In the genomic region with DNA sequence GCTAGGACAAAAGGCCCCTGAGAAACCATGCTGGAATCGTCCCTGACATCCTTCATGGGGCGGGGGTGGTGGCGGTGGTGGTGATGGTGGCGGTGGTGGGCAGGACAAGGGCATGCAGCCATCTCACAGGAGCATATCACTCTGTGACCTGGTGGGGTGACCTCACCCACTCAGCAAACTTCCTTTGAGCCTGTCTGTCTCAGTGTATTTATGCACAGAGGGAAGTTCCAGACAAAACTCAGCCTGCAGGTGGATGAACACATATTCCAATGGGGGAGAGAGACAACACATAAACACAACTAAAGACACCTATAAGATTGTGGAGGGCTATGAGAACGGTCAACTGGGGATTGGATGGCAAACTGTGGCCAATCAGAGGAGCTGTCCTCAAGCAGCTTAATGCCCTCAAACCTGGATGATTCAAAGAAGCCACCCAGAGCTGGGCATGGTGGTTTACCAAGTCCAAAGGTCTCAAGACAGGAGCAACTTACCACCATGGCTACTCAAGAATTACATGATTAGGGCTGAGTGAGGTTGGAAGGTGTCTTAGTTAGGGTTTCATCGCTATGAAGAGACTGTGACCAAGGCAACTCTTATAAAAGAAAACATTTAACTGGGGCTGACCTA, we compare ENCODE assay signal across 21 mouse cellular contexts. TPM values are rescaled to one million over a fixed set of nuclear protein-coding genes. Genes with fewer than 3 reads are reported as not detected.
A peak's percentile ranks its signal among the peaks of the same experiment; 100 is the strongest.
DNase-seq lines count a peak whose midpoint lies in the region; ATAC-seq and TF ChIP-seq lines count a peak whose summit lies in the region.
"Had no signal": no experiment of that assay in that cellular context is flagged by ENCODE, and none has a peak within 500 bp of the region (broad histone marks: within the 10 kb centered on the region; RNA-seq: fewer than 3 reads in every experiment).

No protein-coding gene starts in this region.

- 76% methylated on average over 6 of the region's 6 CpGs for WGBS in kidney, embryonic 16.5 days
- 63% methylated on average over 6 of the region's 6 CpGs for WGBS in bone marrow, adult 2 months
- 72% methylated on average over 6 of the region's 6 CpGs for WGBS in liver, postnatal 0 days (ENCODE audit: insufficient replicate concordance)

- no peaks in the 10 kb centered on the region for H3K9me3 ChIP-seq in kidney, embryonic 16.5 days (ENCODE audit: low read length)
- no peaks in the 10 kb centered on the region for H3K9me3 ChIP-seq in megakaryocyte, embryonic 14.5 days
- no peaks in the 10 kb centered on the region for H3K9me3 ChIP-seq in liver, postnatal 0 days (ENCODE audit: low read length)
- H3K9me3 ChIP-seq: embryonic facial prominence, embryonic 15.5 days; G1E; heart, embryonic 13.5 days; limb, embryonic 15.5 days; neural tube, embryonic 13.5 days had no signal

- no peak for ATAC-seq in kidney, embryonic 16.5 days (ENCODE audit: low FRiP score, low TSS enrichment)
- no peak for ATAC-seq in megakaryocyte, adult 5-6 weeks (ENCODE audit: poor library complexity, severe bottlenecking)
- no peak for ATAC-seq in liver, postnatal 0 days
- ATAC-seq: hindbrain, embryonic 16.5 days had no signal

- H3K9ac ChIP-seq in kidney, embryonic 16.5 days (replicated peaks; ENCODE audit: low read length) = no peak overlapping the region
- no peak overlapping the region for H3K9ac ChIP-seq in liver, postnatal 0 days (replicated peaks)
- H3K9ac ChIP-seq: embryonic facial prominence, embryonic 15.5 days; heart, embryonic 13.5 days; limb, embryonic 15.5 days; neural tube, embryonic 13.5 days had no signal

- H3K4me1 ChIP-seq in kidney, embryonic 16.5 days (ENCODE audit: insufficient read depth, low read length) = no peaks in the 10 kb centered on the region
- H3K4me1 ChIP-seq in megakaryocyte, embryonic 14.5 days = peaks cover 90% of the 10 kb centered on the region
- H3K4me1 ChIP-seq in bone marrow, adult 2 months (ENCODE audit: control insufficient read depth, insufficient read depth, low read length) = peaks cover 20% of the 10 kb centered on the region
- peaks cover 58% of the 10 kb centered on the region for H3K4me1 ChIP-seq in liver, postnatal 0 days (ENCODE audit: insufficient read depth)
- H3K4me1 ChIP-seq: embryonic facial prominence, embryonic 15.5 days; neural tube, embryonic 13.5 days had no signal

- no peak overlapping the region for H3K27ac ChIP-seq in kidney, embryonic 16.5 days (ENCODE audit: low read length)
- H3K27ac ChIP-seq in bone marrow, adult 2 months (ENCODE audit: control insufficient read depth, insufficient read depth, low read depth, low read length, poor library complexity) = peak overlapping the region; percentile 81; the same call in 1 of the 2 replicates
- peak overlapping the region; percentile 96 for H3K27ac ChIP-seq in liver, postnatal 0 days (ENCODE audit: low read depth)
- H3K27ac ChIP-seq: embryonic facial prominence, embryonic 15.5 days; limb, embryonic 15.5 days; neural tube, embryonic 13.5 days had no signal

- H3K36me3 ChIP-seq in kidney, embryonic 16.5 days (ENCODE audit: insufficient read depth, low read length) = no peaks in the 10 kb centered on the region
- H3K36me3 ChIP-seq in megakaryocyte, embryonic 14.5 days (replicated peaks; ENCODE audit: low read length) = peaks cover 5% of the 10 kb centered on the region
- no peaks in the 10 kb centered on the region for H3K36me3 ChIP-seq in liver, postnatal 0 days (replicated peaks; ENCODE audit: insufficient read depth, low read length)
- H3K36me3 ChIP-seq: embryonic facial prominence, embryonic 15.5 days; G1E; heart, embryonic 13.5 days; limb, embryonic 15.5 days; neural tube, embryonic 13.5 days had no signal

- no peak for TF ChIP-seq EP300 in liver, postnatal 0 days (IDR thresholded peaks at IDR 0.05; ENCODE audit: low read depth)

- peak; percentile 63 for DNase-seq in kidney, adult 11 months
- no peak for DNase-seq in liver, postnatal 0 days
- DNase-seq in adrenal gland, postnatal 10 days = no peak
- DNase-seq in gastrocnemius, adult 8-10 months (ENCODE audit: low spot score in 2 of 2) = no peak
- DNase-seq: cerebellum, adult 11 months; cerebellum, postnatal 14 days; embryo, embryonic 11 days; heart, postnatal 4 days had no signal

- no peak overlapping the region for H3K4me3 ChIP-seq in kidney, embryonic 16.5 days (ENCODE audit: low read length)
- peak overlapping the region; percentile 82 for H3K4me3 ChIP-seq in megakaryocyte, embryonic 14.5 days (replicated peaks)
- H3K4me3 ChIP-seq in bone marrow, adult 2 months (replicated peaks; ENCODE audit: control insufficient read depth, low read depth, low read length) = no peak overlapping the region
- H3K4me3 ChIP-seq in liver, postnatal 0 days (ENCODE audit: low read depth, low read length) = no peak overlapping the region
- H3K4me3 ChIP-seq: embryonic facial prominence, embryonic 15.5 days; heart, embryonic 13.5 days; limb, embryonic 15.5 days; neural tube, embryonic 13.5 days had no signal

- no peak for TF ChIP-seq CTCF in bone marrow, adult 2 months (IDR thresholded peaks at IDR 0.05; ENCODE audit: control insufficient read depth, insufficient read depth, low read length)
- TF ChIP-seq CTCF in liver, postnatal 0 days (IDR thresholded peaks at IDR 0.05; ENCODE audit: low read depth) = no peak

- TF ChIP-seq POLR2A in bone marrow, adult 2 months (IDR thresholded peaks at IDR 0.05; ENCODE audit: borderline replicate concordance, control insufficient read depth, low read depth, low read length) = no peak

- H3K4me2 ChIP-seq in kidney, embryonic 16.5 days (replicated peaks; ENCODE audit: low read depth, low read length) = no peak overlapping the region
- peak overlapping the region; percentile 18; the same call in 1 of the 2 replicates for H3K4me2 ChIP-seq in liver, postnatal 0 days (ENCODE audit: low read depth, low read length)
- H3K4me2 ChIP-seq: embryonic facial prominence, embryonic 15.5 days; heart, embryonic 13.5 days; limb, embryonic 15.5 days; neural tube, embryonic 13.5 days had no signal

- no peaks in the 10 kb centered on the region for H3K27me3 ChIP-seq in kidney, embryonic 16.5 days (ENCODE audit: insufficient read depth, low read length)
- no peaks in the 10 kb centered on the region for H3K27me3 ChIP-seq in megakaryocyte, embryonic 14.5 days (replicated peaks)
- no peaks in the 10 kb centered on the region for H3K27me3 ChIP-seq in liver, postnatal 0 days (ENCODE audit: insufficient read depth, low read length)
- H3K27me3 ChIP-seq: embryonic facial prominence, embryonic 15.5 days; heart, embryonic 13.5 days; limb, embryonic 15.5 days; neural tube, embryonic 13.5 days had no signal

RNA-seq across cellular contexts. Expression of gene Herpud1, which starts 21.4 kb away (rescaled TPM):
- 82.9 and 87.9 TPM in 2 replicates for polyA plus RNA-seq in kidney, embryonic 16.5 days (2015; fragmentation: Nextera tagmentation; extraction: Ambion mirVana)
- polyA plus RNA-seq in megakaryocyte, embryonic 14.5 days (2012; ENCODE audit: insufficient read depth, low replicate concordance) = 188 and 443 TPM in 2 replicates
- 71.9 and 76.0 TPM in 2 replicates for total RNA-seq in megakaryocyte, adult 5-6 weeks (2015)
- 79.4 and 80.9 TPM in 2 replicates for total RNA-seq in megakaryocyte, adult 5-6 weeks (2017)
- 69.2 and 70.5 TPM in 2 replicates for polyA plus RNA-seq in bone marrow, adult 2 months (2011; ENCODE audit: insufficient read depth, insufficient read length, low replicate concordance, missing spikeins)
- 250 and 269 TPM in 2 replicates for polyA plus RNA-seq in liver, postnatal 0 days (2015; fragmentation: Nextera tagmentation; extraction: Ambion mirVana)
- 100 to 1,000 TPM in 1 of 2 experiments, 10 to 100 TPM in 1; 93.9 to 145 TPM for total RNA-seq in adrenal gland, postnatal 10 days (2021)
- total RNA-seq in gastrocnemius, adult 8-10 months (2022) = 100 to 1,000 TPM; 117 to 134 (median 124) TPM

RNA-seq across cellular contexts. Expression of gene Slc12a3, which starts 35.8 kb away (rescaled TPM):
- 14.5 and 16.6 TPM in 2 replicates for polyA plus RNA-seq in kidney, embryonic 16.5 days (2015; fragmentation: Nextera tagmentation; extraction: Ambion mirVana)
- not detected in 2 replicates for polyA plus RNA-seq in megakaryocyte, embryonic 14.5 days (2012; ENCODE audit: insufficient read depth, low replicate concordance)
- total RNA-seq in megakaryocyte, adult 5-6 weeks (2015) = 0.25 and 0.34 TPM in 2 replicates
- total RNA-seq in megakaryocyte, adult 5-6 weeks (2017) = 0.16 TPM in 1 of 2 replicates, not detected in the other
- 4.4 and 11.8 TPM in 2 replicates for polyA plus RNA-seq in bone marrow, adult 2 months (2011; ENCODE audit: insufficient read depth, insufficient read length, low replicate concordance, missing spikeins)
- 0.99 and 1.4 TPM in 2 replicates for polyA plus RNA-seq in liver, postnatal 0 days (2015; fragmentation: Nextera tagmentation; extraction: Ambion mirVana)
- total RNA-seq in adrenal gland, postnatal 10 days (2021) = under 1 TPM; 0.12 to 0.24 TPM
- not detected for total RNA-seq in gastrocnemius, adult 8-10 months (2022)
- total RNA-seq: gastrocnemius, postnatal 36 days; monocyte, adult 5-6 weeks had no signal
- polyA plus RNA-seq: forebrain, embryonic 11.5 days; G1E; heart, embryonic 13.5 days; limb, embryonic 15.5 days had no signal
